Mouse (Mus musculus): ENCODE data around the gene Serpinf2.

Gene Serpinf2

DNA sequence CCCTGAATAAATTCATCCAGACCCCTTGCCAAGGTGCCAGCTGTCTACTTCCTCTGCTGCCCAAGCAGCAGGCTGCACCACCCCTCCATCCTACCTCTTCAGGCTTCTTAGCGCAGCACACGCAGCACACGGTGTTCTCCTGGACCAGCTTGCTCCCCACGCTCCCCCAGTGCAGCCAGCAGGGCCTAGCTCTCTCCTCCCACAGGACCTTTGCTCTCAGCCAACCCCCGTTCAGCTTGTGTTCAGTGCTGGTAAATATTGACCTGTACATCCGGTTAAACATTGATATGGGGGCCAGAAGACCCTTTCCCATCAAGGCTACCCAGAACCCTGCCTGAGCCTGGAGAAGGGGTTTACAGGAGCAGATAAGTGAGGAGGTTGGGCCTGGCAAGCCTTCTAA, at the start of gene Serpinf2:
TSS of gene Serpinf2 (minus strand) at position 229 of the 400 bp plus-strand sequence.
- peak in 1 of 2 experiments; percentile 54 for DNase-seq

DNA sequence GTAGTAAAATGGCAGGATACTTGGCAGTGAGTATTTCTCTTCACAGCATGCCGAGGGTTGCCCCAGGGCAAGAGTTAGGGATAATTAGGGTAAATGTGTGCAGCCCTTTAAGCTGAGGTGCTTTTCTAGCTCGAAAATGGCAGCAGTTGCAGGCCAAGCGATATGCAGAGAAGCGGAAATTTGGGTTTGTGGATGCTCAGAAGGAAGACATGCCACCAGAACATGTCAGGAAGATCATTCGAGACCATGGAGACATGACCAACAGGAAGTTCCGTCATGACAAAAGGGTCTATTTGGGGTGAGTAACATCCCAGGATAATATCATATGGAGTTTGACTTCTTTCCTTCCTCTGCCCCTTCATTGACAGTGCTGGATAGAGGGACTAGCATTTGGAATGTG, 48.1 kb upstream of the Serpinf2 start:
- DNase-seq, result peak in 1 of 2 experiments; percentile 18

DNA sequence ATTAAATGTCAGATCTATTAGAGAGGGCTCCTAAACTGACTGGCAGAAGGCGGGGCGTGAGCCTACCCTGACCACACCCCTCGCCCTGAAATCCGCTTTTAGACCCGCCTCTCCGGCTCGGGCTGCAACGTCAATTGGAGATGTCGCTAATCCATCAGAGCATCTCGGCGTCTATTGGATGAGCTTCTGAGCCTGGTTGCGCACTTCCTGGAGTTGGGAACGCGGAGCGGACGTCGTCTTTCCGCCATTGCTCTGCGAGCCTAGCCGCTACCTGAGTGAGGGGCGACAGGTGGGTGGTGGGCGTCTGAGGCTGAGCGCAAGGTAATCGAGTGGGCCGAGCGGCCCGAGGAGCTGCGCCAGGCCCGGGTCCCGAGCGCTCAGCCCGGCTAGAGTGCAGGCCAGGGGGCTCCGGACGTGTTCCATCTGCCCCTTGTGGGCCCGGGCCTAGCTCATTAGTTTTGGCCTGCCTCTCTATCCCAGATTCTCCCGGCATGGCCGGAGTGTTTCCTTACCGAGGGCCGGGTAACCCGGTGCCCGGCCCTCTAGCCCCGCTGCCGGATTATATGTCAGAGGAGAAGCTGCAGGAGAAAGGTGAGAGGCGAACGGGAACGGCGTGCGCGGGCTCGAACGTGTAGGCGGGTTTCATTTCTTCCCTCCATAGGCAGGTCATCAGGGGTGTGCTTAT, 47.4 kb upstream of the Serpinf2 start, which contains the start of gene Prpf8:
TSS of gene Prpf8 (plus strand) at position 216 of the 685 bp plus-strand sequence.
- DNase-seq, result peak; percentile 97 to 98

DNA sequence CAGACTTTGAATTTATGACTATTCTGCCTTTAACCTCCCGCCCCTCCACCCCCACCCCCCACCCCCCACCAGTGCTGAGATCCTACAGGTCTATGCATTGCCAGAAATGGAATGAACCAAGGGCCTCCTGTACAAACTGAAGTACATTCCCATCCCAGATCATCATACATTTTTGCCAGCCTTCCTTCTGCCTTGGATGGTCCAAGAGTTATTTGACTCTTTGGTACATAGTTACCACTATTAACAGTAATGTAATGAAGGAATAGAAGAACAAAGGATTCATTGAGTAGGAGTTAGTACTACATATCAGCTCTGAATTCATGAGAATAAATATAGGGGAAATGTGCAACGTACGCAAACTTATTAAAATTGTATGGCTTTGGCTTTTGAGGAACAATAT, 46.8 kb upstream of the Serpinf2 start:
- no peak for DNase-seq

GRCm38 (mm10) chr11:75473376-75473775, 34.0 kb upstream of the Serpinf2 start:
- no peak for DNase-seq

DNA sequence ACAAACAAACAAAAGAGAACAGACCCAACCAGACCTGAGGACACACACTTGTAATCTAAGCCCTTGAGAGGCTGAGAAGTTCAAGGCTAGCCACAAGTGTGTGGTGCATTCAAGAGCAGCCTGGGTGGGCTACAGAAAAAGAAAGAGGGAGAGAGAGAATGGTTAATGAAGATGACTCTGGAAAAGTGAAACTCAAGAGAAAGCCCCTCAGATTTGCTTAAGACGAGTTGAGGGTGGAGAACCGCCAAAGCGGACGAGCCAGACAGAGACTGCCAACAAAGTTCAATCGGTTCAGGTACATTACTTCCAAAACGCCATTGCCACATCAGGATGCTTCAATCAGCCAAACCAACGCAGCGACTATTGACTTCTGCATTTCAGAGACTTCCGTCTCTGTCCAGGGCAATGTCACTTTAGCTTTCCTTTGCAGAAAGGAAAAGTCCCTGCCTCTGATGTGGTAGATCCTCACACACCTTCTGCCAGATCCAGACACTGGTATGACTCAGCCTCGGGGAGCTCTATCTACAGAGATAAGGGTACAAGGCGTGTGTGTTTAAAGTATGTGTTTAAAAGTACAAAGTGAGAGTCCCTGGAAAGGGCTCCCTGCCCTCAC, 33.2 kb upstream of the Serpinf2 start:
- no peak for DNase-seq

- DNase-seq, result no peak
Observed at GRCm38 (mm10) chr11:75470675-75471074, 31.3 kb upstream of the Serpinf2 start.

DNA sequence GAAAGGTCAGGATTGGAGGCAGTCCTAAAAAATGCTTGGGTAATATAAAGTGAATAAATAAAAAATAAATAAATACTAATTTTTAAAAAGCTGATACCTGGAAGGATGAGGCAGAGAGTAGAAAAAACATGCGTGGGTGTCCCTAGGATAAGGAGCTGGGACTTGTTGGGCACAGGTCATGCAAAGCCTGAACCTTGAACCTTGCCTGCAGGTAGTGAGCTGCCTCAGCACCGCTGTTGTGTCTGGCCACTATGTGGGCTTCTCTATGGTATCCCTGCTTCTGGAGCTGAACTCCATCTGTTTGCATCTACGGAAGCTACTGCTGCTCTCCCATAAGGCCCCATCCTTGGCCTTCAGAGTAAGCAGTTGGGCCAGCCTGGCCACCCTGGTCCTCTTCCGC, 29.9 kb upstream of the Serpinf2 start:
- no peak for DNase-seq

- no peak for DNase-seq
Observed at GRCm38 (mm10) chr11:75468410-75468809, 29.0 kb upstream of the Serpinf2 start.

DNA sequence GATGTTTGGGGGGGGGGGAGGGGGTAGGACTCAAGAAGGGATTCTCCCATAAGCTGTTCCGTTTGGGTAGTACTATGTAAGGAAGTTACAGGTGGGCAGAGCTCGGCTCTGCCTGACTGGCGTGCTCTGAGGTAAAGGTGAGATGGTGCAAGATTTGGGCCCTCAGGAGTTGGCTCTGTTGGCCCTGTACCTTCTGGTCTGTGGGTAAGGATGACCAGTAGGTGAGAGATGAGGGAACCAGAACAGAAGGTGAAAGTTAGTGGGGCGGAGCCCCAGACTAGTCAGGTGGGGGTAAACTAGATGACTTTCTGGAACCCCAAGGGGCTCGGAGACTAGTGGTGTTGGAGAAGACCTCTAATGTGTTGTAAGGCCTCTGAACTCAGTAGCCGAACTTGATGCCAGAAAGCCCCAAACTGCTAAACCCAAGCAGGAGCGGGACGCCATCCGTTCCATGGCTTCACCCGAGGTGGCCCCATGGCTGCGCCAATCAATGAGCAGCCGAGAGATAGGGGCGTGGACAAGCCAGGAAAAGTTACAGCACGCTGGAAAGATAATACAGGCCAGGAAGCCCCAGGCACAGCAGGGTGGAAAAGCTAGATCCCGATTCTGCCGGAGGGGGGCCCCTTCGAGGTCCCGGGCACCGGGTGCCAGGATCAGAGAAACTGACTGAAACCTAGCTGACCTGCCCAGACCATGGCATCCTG, 28.3 kb upstream of the Serpinf2 start:
- peak in 1 of 2 experiments; percentile 32 for DNase-seq

GRCm38 (mm10) chr11:75466731-75467505, 27.5 kb upstream of the Serpinf2 start:
- no peak for DNase-seq

GRCm38 (mm10) chr11:75465051-75465450, 25.7 kb upstream of the Serpinf2 start:
- DNase-seq, result no peak

GRCm38 (mm10) chr11:75464417-75464816, 25.0 kb upstream of the Serpinf2 start:
- no peak for DNase-seq

GRCm38 (mm10) chr11:75463624-75464023, 24.2 kb upstream of the Serpinf2 start:
- no peak for DNase-seq

- DNase-seq, result peak; percentile 75 to 78
Observed at GRCm38 (mm10) chr11:75462865-75463336, 23.5 kb upstream of the Serpinf2 start.

- peak; percentile 70 to 72 for DNase-seq
Observed at GRCm38 (mm10) chr11:75462253-75462783, 22.9 kb upstream of the Serpinf2 start.

DNA sequence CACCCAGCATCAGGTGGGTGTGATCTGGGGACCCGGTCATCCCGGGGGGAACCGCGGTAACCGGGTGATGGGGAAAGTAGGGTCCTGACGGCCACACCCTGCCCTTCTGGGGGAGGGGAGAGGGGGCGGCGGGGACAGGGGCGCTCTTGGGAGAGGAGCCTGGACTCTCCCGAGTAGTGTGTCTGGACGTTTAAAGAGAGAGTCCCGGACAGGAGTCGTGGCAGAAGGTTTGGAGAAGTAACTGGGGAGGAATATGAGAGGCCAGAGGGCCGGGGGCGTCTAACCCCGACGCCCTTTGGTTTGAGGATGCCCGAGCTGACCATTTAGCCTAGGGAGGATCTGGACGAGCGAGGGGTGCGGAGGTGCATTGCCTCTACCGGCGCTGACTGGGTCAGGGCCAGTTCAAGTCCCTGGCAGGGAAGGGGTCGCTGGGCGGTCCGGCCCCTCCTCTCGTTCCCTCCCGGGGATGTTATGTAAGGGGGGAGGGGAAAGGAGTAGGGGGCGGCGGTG, 22.4 kb upstream of the Serpinf2 start:
- DNase-seq, result no peak

- DNase-seq, result peak; percentile 99 to 100
Observed at GRCm38 (mm10) chr11:75460844-75461742, 21.7 kb upstream of the Serpinf2 start, which contains the start of gene Tlcd2. TSS of gene Tlcd2 (plus strand) at chr11:75461715.

DNA sequence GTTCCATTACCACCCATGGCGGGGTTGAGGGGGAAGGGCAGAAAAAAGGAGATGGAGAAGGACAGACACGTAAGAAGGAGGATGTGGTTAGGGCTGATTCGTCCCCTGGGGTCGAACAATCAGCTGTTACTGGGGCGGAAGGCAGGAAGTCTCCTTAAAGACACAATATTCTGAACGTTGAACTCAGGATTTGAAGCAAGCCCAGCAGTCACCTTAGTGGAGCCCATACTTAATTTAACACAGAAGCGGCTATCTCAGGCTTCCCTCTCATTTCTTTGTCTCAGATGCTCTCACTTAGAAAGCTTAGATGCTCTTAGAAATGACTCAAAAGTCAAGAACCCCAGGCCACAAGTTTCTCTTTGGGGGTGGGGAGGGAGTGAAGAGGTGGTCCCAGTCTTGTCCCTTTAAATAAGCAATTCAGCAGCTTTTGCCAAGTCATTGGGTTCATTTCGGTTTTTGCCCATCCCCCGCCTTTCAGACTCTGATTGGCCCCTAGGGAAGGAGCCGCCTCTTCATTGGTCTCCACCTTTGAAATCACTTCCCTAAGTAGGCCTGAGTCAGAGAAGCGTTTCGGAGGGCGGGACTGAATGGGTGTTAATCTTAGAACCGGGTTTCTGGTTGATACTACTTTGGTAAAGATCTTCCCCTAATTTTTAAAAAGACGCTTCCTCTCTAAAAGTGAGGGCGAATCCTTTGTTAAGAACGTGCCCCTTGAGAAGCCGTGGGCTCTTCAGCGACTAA, 20.9 kb upstream of the Serpinf2 start:
- DNase-seq, result peak; percentile 93

GRCm38 (mm10) chr11:75459751-75460102, 20.3 kb upstream of the Serpinf2 start:
- no peak for DNase-seq
